Mouse (Mus musculus): ENCODE measurements at regions not wholly inside any gene's neighbourhood (a gene's known extent, or its start where the extent isn't known, plus 50 kb on each side); places are given as distances from the start of the nearest gene placed in this dataset.

GRCm38 (mm10) chr8:87019795-87020194, 134.7 kb upstream of the N4bp1 start:
- no peaks in the 10 kb centered on the region for H3K36me3 ChIP-seq (ENCODE audit: insufficient read depth, low read length)
- no peaks in the 10 kb centered on the region for H3K27me3 ChIP-seq (replicated peaks; ENCODE audit: insufficient read depth, low read length)
- no peaks in the 10 kb centered on the region for H3K9me3 ChIP-seq (ENCODE audit: low read length)
- H3K4me3 ChIP-seq (ENCODE audit: low read depth, low read length), result no peak overlapping the region
- 91% methylated on average over 3 of the region's 3 CpGs for WGBS
- no peak overlapping the region for H3K9ac ChIP-seq (replicated peaks; ENCODE audit: low read depth)
- no peak overlapping the region for H3K4me2 ChIP-seq (replicated peaks; ENCODE audit: low read depth, low read length)
- no peak for ATAC-seq
- TF ChIP-seq CTCF (IDR thresholded peaks at IDR 0.05) (no peak), EP300 (IDR thresholded peaks at IDR 0.05) (no peak)
- no peaks in the 10 kb centered on the region for H3K4me1 ChIP-seq (ENCODE audit: insufficient read depth, low read depth, low read length)
- H3K27ac ChIP-seq (ENCODE audit: low read length), result no peak overlapping the region
- DNase-seq (ENCODE audit: low spot score), result no peak

DNA sequence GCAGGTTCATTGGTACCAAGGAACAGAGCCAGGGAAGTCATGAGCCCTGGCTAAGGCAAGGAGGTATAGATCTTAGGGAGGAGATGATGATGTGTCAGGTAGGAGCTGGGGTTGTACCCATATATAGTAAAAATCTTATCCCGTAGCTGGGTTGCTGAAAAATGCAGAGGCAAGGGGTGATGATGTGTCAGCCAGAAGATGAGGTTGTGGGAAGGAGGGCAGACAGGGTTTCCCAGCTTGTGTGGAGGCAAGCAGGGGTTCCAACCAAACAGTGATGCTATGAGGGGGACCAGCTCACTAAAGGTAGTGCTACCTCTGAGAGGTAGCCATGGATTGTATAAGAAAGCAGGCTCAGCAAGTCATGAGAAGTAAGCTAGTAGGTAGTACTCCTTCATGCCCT, 90.5 kb upstream of the N4bp1 start:
- Histone ChIP-seq H3K4me2 (replicated peaks; ENCODE audit: low read depth, low read length) (no peak overlapping the region), H3K27me3 (replicated peaks; ENCODE audit: insufficient read depth, low read length) (no peaks in the 10 kb centered on the region), H3K9ac (replicated peaks; ENCODE audit: low read depth) (no peak overlapping the region), H3K4me3 (ENCODE audit: low read depth, low read length) (no peak overlapping the region), H3K9me3 (ENCODE audit: low read length) (no peaks in the 10 kb centered on the region), H3K4me1 (ENCODE audit: insufficient read depth, low read depth, low read length) (no peaks in the 10 kb centered on the region), H3K36me3 (ENCODE audit: insufficient read depth, low read length) (no peaks in the 10 kb centered on the region), H3K27ac (ENCODE audit: low read length) (no peak overlapping the region)
- ATAC-seq (no peak), DNase-seq (ENCODE audit: low spot score) (no peak)
- TF ChIP-seq CTCF (IDR thresholded peaks at IDR 0.05), result no peak
- TF ChIP-seq EP300 (IDR thresholded peaks at IDR 0.05), result no peak
- 90% methylated on average over 1 of the region's 1 CpGs for WGBS

DNA sequence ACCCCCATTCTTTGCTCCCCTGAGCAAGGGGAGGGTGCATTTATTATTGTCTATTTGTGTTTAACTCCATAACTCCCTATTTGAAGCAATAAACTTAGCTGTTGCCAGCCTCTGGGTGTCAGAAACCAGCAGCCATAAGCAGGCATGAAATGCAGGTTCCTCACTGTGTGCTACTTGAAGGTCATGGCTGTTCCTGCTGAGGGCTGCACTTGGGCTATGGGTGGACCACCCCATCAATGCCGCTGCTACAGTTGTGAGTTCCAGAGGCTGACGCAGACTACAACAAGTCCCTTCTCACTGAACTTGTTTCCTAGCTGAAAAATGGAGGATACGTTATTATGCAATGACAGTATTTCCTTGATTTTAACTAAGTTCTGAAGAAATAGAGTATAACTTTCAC, 86.7 kb upstream of the N4bp1 start:
- Histone ChIP-seq H3K9me3 (ENCODE audit: low read length) (no peaks in the 10 kb centered on the region), H3K4me1 (ENCODE audit: insufficient read depth, low read depth, low read length) (no peaks in the 10 kb centered on the region), H3K9ac (replicated peaks; ENCODE audit: low read depth) (no peak overlapping the region), H3K36me3 (ENCODE audit: insufficient read depth, low read length) (no peaks in the 10 kb centered on the region), H3K27ac (ENCODE audit: low read length) (no peak overlapping the region), H3K27me3 (replicated peaks; ENCODE audit: insufficient read depth, low read length) (no peaks in the 10 kb centered on the region), H3K4me2 (replicated peaks; ENCODE audit: low read depth, low read length) (no peak overlapping the region), H3K4me3 (ENCODE audit: low read depth, low read length) (no peak overlapping the region)
- 89% methylated on average over 3 of the region's 3 CpGs for WGBS
- TF ChIP-seq CTCF (IDR thresholded peaks at IDR 0.05), result no peak
- TF ChIP-seq EP300 (IDR thresholded peaks at IDR 0.05), result no peak
- no peak for ATAC-seq
- DNase-seq (ENCODE audit: low spot score), result no peak

- H3K4me2 ChIP-seq (replicated peaks; ENCODE audit: low read depth, low read length), result no peak overlapping the region
- H3K4me3 ChIP-seq (ENCODE audit: low read depth, low read length), result no peak overlapping the region
- H3K4me1 ChIP-seq (ENCODE audit: insufficient read depth, low read depth, low read length), result no peaks in the 10 kb centered on the region
- H3K9ac ChIP-seq (replicated peaks; ENCODE audit: low read depth), result no peak overlapping the region
- H3K36me3 ChIP-seq (ENCODE audit: insufficient read depth, low read length), result no peaks in the 10 kb centered on the region
- DNase-seq (ENCODE audit: low spot score) (no peak), ATAC-seq (no peak)
- WGBS, result 81% methylated on average over 2 of the region's 2 CpGs
- H3K27me3 ChIP-seq (replicated peaks; ENCODE audit: insufficient read depth, low read length), result no peaks in the 10 kb centered on the region
- H3K27ac ChIP-seq (ENCODE audit: low read length), result no peak overlapping the region
- H3K9me3 ChIP-seq (ENCODE audit: low read length), result no peaks in the 10 kb centered on the region
- TF ChIP-seq CTCF (IDR thresholded peaks at IDR 0.05) (no peak), EP300 (IDR thresholded peaks at IDR 0.05) (no peak)
These were observed 84.0 kb upstream of the N4bp1 start for GRCm38 (mm10) chr8:86969051-86969450.

GRCm38 (mm10) chr8:86967891-86968311, 82.8 kb upstream of the N4bp1 start:
- Histone ChIP-seq H3K9ac (replicated peaks; ENCODE audit: low read depth) (no peak overlapping the region), H3K4me2 (replicated peaks; ENCODE audit: low read depth, low read length) (no peak overlapping the region), H3K4me1 (ENCODE audit: insufficient read depth, low read depth, low read length) (no peaks in the 10 kb centered on the region), H3K4me3 (ENCODE audit: low read depth, low read length) (no peak overlapping the region), H3K9me3 (ENCODE audit: low read length) (no peaks in the 10 kb centered on the region), H3K36me3 (ENCODE audit: insufficient read depth, low read length) (no peaks in the 10 kb centered on the region), H3K27me3 (replicated peaks; ENCODE audit: insufficient read depth, low read length) (no peaks in the 10 kb centered on the region), H3K27ac (ENCODE audit: low read length) (no peak overlapping the region)
- ATAC-seq, result no peak
- WGBS, result 34% methylated on average over 3 of the region's 3 CpGs
- no peak for TF ChIP-seq EP300 (IDR thresholded peaks at IDR 0.05)
- TF ChIP-seq CTCF (IDR thresholded peaks at IDR 0.05), result no peak
- no peak for DNase-seq (ENCODE audit: low spot score)

- H3K4me3 ChIP-seq (ENCODE audit: low read depth, low read length), result no peak overlapping the region
- ATAC-seq, result no peak
- no peak for DNase-seq (ENCODE audit: low spot score)
- H3K27ac ChIP-seq (ENCODE audit: low read length), result no peak overlapping the region
- WGBS, result 77% methylated on average over 20 of the region's 20 CpGs
- H3K9me3 ChIP-seq (ENCODE audit: low read length), result no peaks in the 10 kb centered on the region
- H3K36me3 ChIP-seq (ENCODE audit: insufficient read depth, low read length), result no peaks in the 10 kb centered on the region
- H3K9ac ChIP-seq (replicated peaks; ENCODE audit: low read depth), result no peak overlapping the region
- H3K27me3 ChIP-seq (replicated peaks; ENCODE audit: insufficient read depth, low read length), result no peaks in the 10 kb centered on the region
- TF ChIP-seq EP300 (IDR thresholded peaks at IDR 0.05), result no peak
- no peak for TF ChIP-seq CTCF (IDR thresholded peaks at IDR 0.05)
- H3K4me2 ChIP-seq (replicated peaks; ENCODE audit: low read depth, low read length), result no peak overlapping the region
- H3K4me1 ChIP-seq (ENCODE audit: insufficient read depth, low read depth, low read length), result no peaks in the 10 kb centered on the region
These were observed 76.4 kb upstream of the N4bp1 start for GRCm38 (mm10) chr8:86961218-86962195.

All from lung, postnatal 0 days (tissue).